Comparison of ENCODE assay signal across 9 mouse cellular contexts in the genomic region with DNA sequence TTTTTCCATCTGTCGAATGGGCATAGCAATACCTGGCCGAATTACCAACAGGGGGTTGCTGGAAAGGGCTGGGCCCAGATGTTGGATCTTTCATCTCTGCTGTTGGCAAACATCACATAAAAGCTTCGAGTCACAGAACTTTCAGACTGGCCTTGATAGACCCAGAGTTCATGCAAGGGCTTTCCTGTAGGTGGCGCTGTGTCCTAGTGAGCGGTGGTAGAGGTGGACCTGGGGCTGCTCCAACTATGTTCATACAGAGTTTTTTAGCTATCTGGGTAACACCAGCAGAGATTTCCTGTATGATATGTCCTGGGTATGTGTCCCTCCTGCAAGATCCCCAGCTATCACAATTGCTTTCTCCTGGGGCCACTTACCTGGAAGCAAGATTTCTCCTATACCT. TPM values are rescaled to one million over a fixed set of nuclear protein-coding genes. Genes with fewer than 3 reads are reported as not detected.
DNase-seq lines count a peak whose midpoint lies in the region; ATAC-seq and TF ChIP-seq lines count a peak whose summit lies in the region.
"Had no signal": no experiment of that assay in that cellular context is flagged by ENCODE, and none has a peak within 500 bp of the region (broad histone marks: within the 10 kb centered on the region; RNA-seq: fewer than 3 reads in every experiment).

No protein-coding gene starts in this region.

- H3K4me1 ChIP-seq in midbrain, embryonic 11.5 days (ENCODE audit: control insufficient read depth, insufficient read depth, low read length), result no peaks in the 10 kb centered on the region
- no peaks in the 10 kb centered on the region for H3K4me1 ChIP-seq in midbrain, embryonic 13.5 days (replicated peaks)
- H3K4me1 ChIP-seq in embryonic facial prominence, embryonic 11.5 days (ENCODE audit: control insufficient read depth, insufficient read depth, low read length), result no peaks in the 10 kb centered on the region
- no peaks in the 10 kb centered on the region for H3K4me1 ChIP-seq in kidney, postnatal 0 days (replicated peaks; ENCODE audit: insufficient read depth, low read length)
- H3K4me1 ChIP-seq in liver, embryonic 11.5 days (replicated peaks; ENCODE audit: control insufficient read depth, insufficient read depth, low read length), result no peaks in the 10 kb centered on the region
- H3K4me1 ChIP-seq: heart, embryonic 15.5 days had no signal

- H3K9ac ChIP-seq in midbrain, embryonic 11.5 days (ENCODE audit: low read length), result no peak overlapping the region
- H3K9ac ChIP-seq in midbrain, embryonic 13.5 days (replicated peaks), result no peak overlapping the region
- no peak overlapping the region for H3K9ac ChIP-seq in embryonic facial prominence, embryonic 11.5 days (replicated peaks; ENCODE audit: low read length)
- no peak overlapping the region for H3K9ac ChIP-seq in kidney, postnatal 0 days (ENCODE audit: low read depth, low read length)
- H3K9ac ChIP-seq in liver, embryonic 11.5 days (ENCODE audit: low read depth, low read length), result no peak overlapping the region
- H3K9ac ChIP-seq: heart, embryonic 15.5 days had no signal

- no peaks in the 10 kb centered on the region for H3K36me3 ChIP-seq in midbrain, embryonic 11.5 days (ENCODE audit: control insufficient read depth, insufficient read depth, low read length)
- H3K36me3 ChIP-seq in midbrain, embryonic 13.5 days, result no peaks in the 10 kb centered on the region
- H3K36me3 ChIP-seq in embryonic facial prominence, embryonic 11.5 days (replicated peaks; ENCODE audit: control insufficient read depth, insufficient read depth, low read depth, low read length), result no peaks in the 10 kb centered on the region
- no peaks in the 10 kb centered on the region for H3K36me3 ChIP-seq in kidney, postnatal 0 days (ENCODE audit: insufficient read depth, low read length)
- H3K36me3 ChIP-seq in liver, embryonic 11.5 days (ENCODE audit: control insufficient read depth, insufficient read depth, low read length), result no peaks in the 10 kb centered on the region
- H3K36me3 ChIP-seq: heart, embryonic 15.5 days had no signal

- DNase-seq in midbrain, embryonic 11.5 days (ENCODE audit: low spot score, missing footprints), result peak; percentile 94
- DNase-seq in adrenal gland, postnatal 4 days (ENCODE audit: low spot score in 2 of 2), result peak; percentile 42 to 66
- peak; percentile 72 for DNase-seq in embryonic facial prominence, embryonic 11.5 days (ENCODE audit: low spot score)
- peak; percentile 72 for DNase-seq in kidney, postnatal 0 days (ENCODE audit: low spot score)
- peak; percentile 66 for DNase-seq in liver, embryonic 11.5 days (ENCODE audit: low spot score)
- DNase-seq in retina, embryonic 14.5 days (ENCODE audit: low spot score), result peak; percentile 85
- peak; percentile 75 for DNase-seq in thymus, postnatal 4 days

- H3K9me3 ChIP-seq in midbrain, embryonic 11.5 days (ENCODE audit: control insufficient read depth, low read length), result no peaks in the 10 kb centered on the region
- no peaks in the 10 kb centered on the region for H3K9me3 ChIP-seq in midbrain, embryonic 13.5 days
- H3K9me3 ChIP-seq in embryonic facial prominence, embryonic 11.5 days (replicated peaks; ENCODE audit: control insufficient read depth, low read length), result no peaks in the 10 kb centered on the region
- no peaks in the 10 kb centered on the region for H3K9me3 ChIP-seq in kidney, postnatal 0 days (replicated peaks; ENCODE audit: low read length)
- no peaks in the 10 kb centered on the region for H3K9me3 ChIP-seq in liver, embryonic 11.5 days (ENCODE audit: control insufficient read depth, low read length)
- H3K9me3 ChIP-seq: heart, embryonic 15.5 days had no signal

- WGBS in midbrain, embryonic 11.5 days, result 15% methylated on average over 5 of the region's 5 CpGs
- WGBS in midbrain, embryonic 13.5 days, result 13% methylated on average over 5 of the region's 5 CpGs
- WGBS in embryonic facial prominence, embryonic 11.5 days, result 17% methylated on average over 5 of the region's 5 CpGs
- WGBS in kidney, postnatal 0 days, result 10% methylated on average over 5 of the region's 5 CpGs
- 12% methylated on average over 5 of the region's 5 CpGs for WGBS in liver, embryonic 11.5 days

- no peaks in the 10 kb centered on the region for H3K27me3 ChIP-seq in midbrain, embryonic 11.5 days (ENCODE audit: control insufficient read depth, insufficient read depth, low read length)
- H3K27me3 ChIP-seq in midbrain, embryonic 13.5 days, result peaks cover 3% of the 10 kb centered on the region; the same call in 1 of the 2 replicates
- H3K27me3 ChIP-seq in embryonic facial prominence, embryonic 11.5 days (ENCODE audit: control insufficient read depth, insufficient read depth, low read length), result no peaks in the 10 kb centered on the region
- no peaks in the 10 kb centered on the region for H3K27me3 ChIP-seq in kidney, postnatal 0 days (ENCODE audit: insufficient read depth, low read length)
- no peaks in the 10 kb centered on the region for H3K27me3 ChIP-seq in liver, embryonic 11.5 days (replicated peaks; ENCODE audit: control insufficient read depth, insufficient read depth, low read length)
- H3K27me3 ChIP-seq: heart, embryonic 15.5 days had no signal

- no peak overlapping the region for H3K4me3 ChIP-seq in midbrain, embryonic 11.5 days (ENCODE audit: low read depth, low read length)
- no peak overlapping the region for H3K4me3 ChIP-seq in midbrain, embryonic 13.5 days (replicated peaks)
- no peak overlapping the region for H3K4me3 ChIP-seq in embryonic facial prominence, embryonic 11.5 days (ENCODE audit: low read depth, low read length)
- H3K4me3 ChIP-seq in kidney, postnatal 0 days (replicated peaks; ENCODE audit: low read depth, low read length), result no peak overlapping the region
- no peak overlapping the region for H3K4me3 ChIP-seq in liver, embryonic 11.5 days (ENCODE audit: low read depth, low read length)
- H3K4me3 ChIP-seq: heart, embryonic 15.5 days had no signal

- peak; percentile 78 for TF ChIP-seq CTCF in kidney, postnatal 0 days (IDR thresholded peaks at IDR 0.05; ENCODE audit: low read depth)

- ATAC-seq in midbrain, embryonic 11.5 days (ENCODE audit: low FRiP score), result no peak
- ATAC-seq in midbrain, embryonic 13.5 days, result no peak
- ATAC-seq in embryonic facial prominence, embryonic 11.5 days (replicated peaks; ENCODE audit: insufficient number of reproducible peaks, low FRiP score, low TSS enrichment, low read depth), result no peak
- ATAC-seq in kidney, postnatal 0 days (replicated peaks; ENCODE audit: low FRiP score, low read depth), result no peak
- ATAC-seq in liver, embryonic 11.5 days (replicated peaks; ENCODE audit: low FRiP score), result no peak

- H3K27ac ChIP-seq in midbrain, embryonic 11.5 days (ENCODE audit: low read depth, low read length), result no peak overlapping the region
- H3K27ac ChIP-seq in midbrain, embryonic 13.5 days, result no peak overlapping the region
- H3K27ac ChIP-seq in embryonic facial prominence, embryonic 11.5 days (replicated peaks; ENCODE audit: low read depth, low read length), result no peak overlapping the region
- no peak overlapping the region for H3K27ac ChIP-seq in kidney, postnatal 0 days
- no peak overlapping the region for H3K27ac ChIP-seq in liver, embryonic 11.5 days (ENCODE audit: low read depth, low read length)
- H3K27ac ChIP-seq: heart, embryonic 15.5 days had no signal

- H3K4me2 ChIP-seq in midbrain, embryonic 11.5 days, result no peak overlapping the region
- H3K4me2 ChIP-seq in midbrain, embryonic 13.5 days (replicated peaks), result no peak overlapping the region
- no peak overlapping the region for H3K4me2 ChIP-seq in embryonic facial prominence, embryonic 11.5 days (ENCODE audit: low read depth, low read length)
- no peak overlapping the region for H3K4me2 ChIP-seq in kidney, postnatal 0 days (ENCODE audit: low read length)
- H3K4me2 ChIP-seq in liver, embryonic 11.5 days, result no peak overlapping the region
- H3K4me2 ChIP-seq: heart, embryonic 15.5 days had no signal

RNA-seq across cellular contexts. Expression of a gene that starts 30.8 kb away (rescaled TPM):
- polyA plus RNA-seq in midbrain, embryonic 11.5 days (2014; fragmentation: Nextera tagmentation; extraction: Ambion mirVana), result 152 and 162 TPM in 2 replicates
- 195 and 211 TPM in 2 replicates for polyA plus RNA-seq in midbrain, embryonic 13.5 days (2015; fragmentation: Nextera tagmentation; extraction: Ambion mirVana)
- total RNA-seq in adrenal gland, postnatal 4 days (2021), result 10 to 100 TPM; 53.1 to 54.3 TPM
- 95.0 and 97.8 TPM in 2 replicates for polyA plus RNA-seq in embryonic facial prominence, embryonic 11.5 days (2014; fragmentation: Nextera tagmentation; extraction: Ambion mirVana)
- polyA plus RNA-seq in kidney, postnatal 0 days (2015; fragmentation: Nextera tagmentation; extraction: Ambion mirVana), result 74.1 and 76.0 TPM in 2 replicates
- 28.2 and 32.7 TPM in 2 replicates for polyA plus RNA-seq in liver, embryonic 11.5 days (2014; fragmentation: Nextera tagmentation; extraction: Ambion mirVana)

RNA-seq across cellular contexts. Expression of a gene that starts 43.5 kb away (rescaled TPM):
- polyA plus RNA-seq in midbrain, embryonic 11.5 days (2014; fragmentation: Nextera tagmentation; extraction: Ambion mirVana), result 59.1 and 65.4 TPM in 2 replicates
- polyA plus RNA-seq in midbrain, embryonic 13.5 days (2015; fragmentation: Nextera tagmentation; extraction: Ambion mirVana), result 113 and 138 TPM in 2 replicates
- 10 to 100 TPM; 96.6 to 99.5 TPM for total RNA-seq in adrenal gland, postnatal 4 days (2021)
- 46.5 and 47.6 TPM in 2 replicates for polyA plus RNA-seq in embryonic facial prominence, embryonic 11.5 days (2014; fragmentation: Nextera tagmentation; extraction: Ambion mirVana)
- 37.1 and 41.2 TPM in 2 replicates for polyA plus RNA-seq in kidney, postnatal 0 days (2015; fragmentation: Nextera tagmentation; extraction: Ambion mirVana)
- polyA plus RNA-seq in liver, embryonic 11.5 days (2014; fragmentation: Nextera tagmentation; extraction: Ambion mirVana), result 50.3 and 54.3 TPM in 2 replicates
